8 mouse cellular contexts compared by ENCODE assay signal in the genomic region with DNA sequence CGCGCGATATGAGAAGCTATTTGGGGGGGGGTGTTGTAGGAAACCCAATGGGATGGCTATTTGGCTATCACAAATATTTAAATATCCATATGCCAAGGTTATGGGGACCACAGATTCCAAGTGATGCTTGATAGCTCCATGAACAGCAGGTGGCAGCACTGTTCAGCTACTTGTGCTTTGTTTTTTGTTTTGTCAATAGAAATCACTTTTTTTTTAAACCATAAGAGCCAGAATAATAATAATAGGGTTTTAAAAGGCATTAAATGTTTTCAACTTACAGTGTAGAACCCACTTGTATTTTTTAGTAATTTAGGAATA.
DNase-seq lines count a peak whose midpoint lies in the region; TF ChIP-seq lines count a peak whose summit lies in the region.
"Had no signal": no experiment of that assay in that cellular context is flagged by ENCODE, and none has a peak within 500 bp of the region (broad histone marks: within the 10 kb centered on the region; RNA-seq: fewer than 3 reads in every experiment).

No protein-coding gene starts in this region.

- peak; percentile 42 for DNase-seq in layer of hippocampus, adult 11-12 months (ENCODE audit: low spot score)
- no peak for DNase-seq in layer of hippocampus, adult 9-10 months (ENCODE audit: low spot score)
- peak; percentile 22 for DNase-seq in ES-E14 (ENCODE audit: low read depth, low spot score)
- peak; percentile 23 for DNase-seq in adipocyte (ENCODE audit: low spot score)
- peak; percentile 39 for DNase-seq in forelimb bud, embryonic 11.5 days (ENCODE audit: low read depth, low spot score)
- peak; percentile 24 for DNase-seq in mesoderm, embryonic 11.5 days (ENCODE audit: low read depth, low spot score)
- no peak for DNase-seq in thymus, postnatal 36 days

- no peaks in the 10 kb centered on the region for H3K4me1 ChIP-seq in ES-E14 (ENCODE audit: control insufficient read depth in 2 of 2, insufficient read depth in 2 of 2, low read length in 2 of 2, poor library complexity in 1 of 2)

- H3K9me3 ChIP-seq in ES-E14 (ENCODE audit: control insufficient read depth, insufficient read depth, low read depth, low read length) = no peaks in the 10 kb centered on the region
- H3K9me3 ChIP-seq: midbrain, embryonic 12.5 days had no signal

- no peak overlapping the region for H3K9ac ChIP-seq in ES-E14 (ENCODE audit: insufficient read depth, low read depth, low read length, poor library complexity, severe bottlenecking)
- H3K9ac ChIP-seq: midbrain, embryonic 12.5 days had no signal

- H3K4me3 ChIP-seq in ES-E14 (ENCODE audit: insufficient read depth in 1 of 2, low read depth in 1 of 2, low read length in 2 of 2, poor library complexity in 1 of 2, severe bottlenecking in 1 of 2) = no peak overlapping the region
- H3K4me3 ChIP-seq: midbrain, embryonic 12.5 days had no signal

- in situ Hi-C loops in ES-E14 (cut with MboI; ENCODE audit: low sequenced_read_pairs in 2 of 2, unreplicated experiment in 2 of 2) = no loop called here

- no peak overlapping the region for H3K27ac ChIP-seq in ES-E14 (ENCODE audit: insufficient read depth, low read depth, low read length, poor library complexity, severe bottlenecking)
- H3K27ac ChIP-seq: midbrain, embryonic 12.5 days had no signal

- no peaks in the 10 kb centered on the region for H3K36me3 ChIP-seq in ES-E14 (ENCODE audit: control insufficient read depth, insufficient read depth, low read length, poor library complexity, severe bottlenecking)
- H3K36me3 ChIP-seq: midbrain, embryonic 12.5 days had no signal

TF ChIP-seq in ES-E14, 5 proteins besides CTCF, POLR2A, EP300 and RAD21:
- TF ChIP-seq ZNF384 (IDR thresholded peaks at IDR 0.05; ENCODE audit: low read depth, low read length) (no peak), ZC3H11A (IDR thresholded peaks at IDR 0.05; ENCODE audit: borderline replicate concordance, low read depth, low read length) (peak; percentile 35; the same call in 1 of the 2 replicates), CHD2 (IDR thresholded peaks at IDR 0.05; ENCODE audit: low read depth, low read length) (no peak), HCFC1 (IDR thresholded peaks at IDR 0.05; ENCODE audit: borderline replicate concordance, insufficient read depth, low read length) (no peak), MAFK (IDR thresholded peaks at IDR 0.05; ENCODE audit: insufficient read depth, low read depth, low read length) (no peak)

Comparison
In these comparisons a context has a peak if more than half of its experiments do, and no peak if none do; other contexts are left out.
1. DNase-seq: peak in layer of hippocampus, adult 11-12 months (single experiment), ES-E14 (single experiment), adipocyte (single experiment), forelimb bud, embryonic 11.5 days (single experiment) and mesoderm, embryonic 11.5 days (single experiment); none in layer of hippocampus, adult 9-10 months (single experiment) and thymus, postnatal 36 days (0 of 2).